Mouse (Mus musculus) layer of hippocampus, adult 9-11 months (tissue): ENCODE measurements at regions not wholly inside any gene's neighbourhood (a gene's known extent, or its start where the extent isn't known, plus 50 kb on each side); places are given as distances from the start of the nearest gene placed in this dataset.
A peak's percentile ranks its signal among the peaks of the same experiment; 100 is the strongest.
"Not testable (repeated sequence)": the region's sequence is repeated elsewhere in the genome, so short reads cannot be mapped to it uniquely, and the experiment has no call there.

ENCODE experiments used
- DNase-seq: peaks from one replicate; pipeline ENCODE4 v3.0.0; 2022

DNA sequence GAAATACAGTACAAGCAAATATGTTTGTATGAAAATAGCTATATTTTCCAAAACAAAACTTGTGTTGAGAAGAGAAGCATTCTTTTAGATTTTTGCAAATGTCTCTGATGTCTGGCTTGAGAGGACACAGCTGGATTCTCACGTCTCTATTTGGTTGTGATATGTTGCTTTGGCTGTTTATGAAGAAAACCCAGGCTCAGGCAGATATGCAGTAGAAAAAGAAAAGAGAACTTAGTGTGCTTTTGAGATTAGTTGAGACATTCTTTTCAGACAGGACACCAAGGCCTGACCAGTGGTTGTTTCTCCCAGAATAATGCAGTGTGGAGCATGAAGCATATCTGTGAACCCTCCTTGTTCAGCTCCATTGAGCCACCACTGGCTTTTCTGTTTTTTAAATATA is 178.8 kb upstream of the Mamld1 start:
- DNase-seq, result no peak

DNA sequence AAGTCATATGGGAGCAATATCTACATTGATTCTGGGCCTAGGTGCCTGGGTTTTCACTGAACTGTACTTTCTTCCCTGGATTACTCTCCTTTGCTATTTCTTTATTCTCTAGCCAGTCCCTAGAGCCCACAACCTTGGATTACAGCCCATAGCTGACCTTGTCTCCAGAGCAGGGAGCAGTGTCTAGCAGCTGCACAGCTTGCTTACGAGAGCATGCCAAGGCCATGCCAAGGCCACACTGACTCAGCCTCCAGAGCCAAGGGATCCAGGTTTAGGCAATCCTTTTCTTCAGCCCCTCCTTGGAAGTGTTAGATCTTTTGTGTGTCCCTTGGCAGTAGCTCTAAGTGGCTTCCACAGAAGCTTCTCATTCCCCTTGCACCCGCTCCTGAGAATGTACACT is 168.7 kb upstream of the Mamld1 start:
- no peak for DNase-seq

GRCm38 (mm10) chrX:70883461-70883860 is 166.6 kb upstream of the Mamld1 start:
- no peak for DNase-seq

- no peak for DNase-seq
These were observed 155.5 kb upstream of the Mamld1 start for GRCm38 (mm10) chrX:70894517-70894916.

DNA sequence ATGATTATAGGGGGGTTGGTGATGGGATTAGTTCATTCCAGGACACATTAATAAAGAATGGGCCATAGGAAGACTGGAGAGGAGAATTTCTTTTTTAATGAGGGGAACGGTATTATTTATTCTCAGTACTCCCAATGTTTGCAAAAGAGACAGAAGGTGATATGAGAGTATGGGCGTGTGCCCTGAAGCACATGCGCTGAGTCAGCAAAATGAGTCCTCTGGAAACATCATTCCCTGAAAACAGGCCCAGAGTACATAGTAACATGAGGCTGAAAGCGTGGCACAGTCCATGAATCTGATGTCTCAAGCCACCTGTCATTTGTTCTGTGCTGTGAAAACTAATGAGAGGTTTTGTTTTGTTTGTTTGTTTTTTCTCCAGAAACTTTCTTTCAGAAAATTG is 154.5 kb upstream of the Mamld1 start:
- no peak for DNase-seq

GRCm38 (mm10) chrX:70897110-70897721 is 152.8 kb upstream of the Mamld1 start:
- no peak for DNase-seq

DNA sequence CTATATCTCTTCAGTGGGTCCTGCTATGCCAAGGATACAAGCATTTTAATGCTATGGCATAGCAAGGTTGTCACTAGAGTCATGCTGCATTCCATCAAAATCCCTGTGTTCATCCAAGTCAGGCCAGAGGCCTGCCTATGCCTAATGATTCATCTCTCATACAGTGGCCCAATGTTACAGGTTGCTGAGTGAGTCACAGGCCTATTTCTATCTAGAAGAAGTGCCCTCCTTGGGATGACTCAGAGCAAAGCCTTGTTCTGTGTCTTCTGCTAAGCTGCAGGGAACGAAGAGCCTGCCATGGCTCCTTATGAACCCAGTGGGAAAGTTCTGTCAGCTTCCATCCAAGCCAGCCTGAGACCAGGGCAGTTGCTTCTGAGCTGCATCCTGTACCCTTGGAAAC is 151.2 kb upstream of the Mamld1 start:
- DNase-seq, result not testable (repeated sequence)

- DNase-seq, result peak; percentile 69
These were observed 150.2 kb upstream of the Mamld1 start for GRCm38 (mm10) chrX:70899720-70900479.

- DNase-seq, result no peak
These were observed 124.4 kb upstream of the Mamld1 start for GRCm38 (mm10) chrX:70925646-70926045.

DNA sequence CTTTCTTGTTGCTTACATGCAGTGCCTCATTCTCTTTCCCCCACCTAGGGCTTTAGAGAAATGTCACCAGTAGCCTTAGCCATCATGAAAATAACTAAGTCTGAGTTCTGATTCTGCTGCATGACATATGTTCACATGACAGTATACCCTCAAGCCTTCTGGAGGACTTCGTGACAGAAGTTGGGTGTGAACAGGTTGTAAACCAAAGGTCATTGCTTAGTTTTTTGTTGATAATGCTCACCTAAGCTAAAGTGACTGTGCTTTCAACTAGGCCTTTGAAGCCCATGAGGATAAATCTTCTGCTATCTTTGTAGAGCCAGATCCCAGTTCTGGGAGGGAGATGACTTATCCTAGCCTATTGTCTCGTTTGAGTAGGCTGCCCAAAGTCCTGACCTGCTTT is 118.1 kb upstream of the Mamld1 start:
- DNase-seq, result no peak

DNA sequence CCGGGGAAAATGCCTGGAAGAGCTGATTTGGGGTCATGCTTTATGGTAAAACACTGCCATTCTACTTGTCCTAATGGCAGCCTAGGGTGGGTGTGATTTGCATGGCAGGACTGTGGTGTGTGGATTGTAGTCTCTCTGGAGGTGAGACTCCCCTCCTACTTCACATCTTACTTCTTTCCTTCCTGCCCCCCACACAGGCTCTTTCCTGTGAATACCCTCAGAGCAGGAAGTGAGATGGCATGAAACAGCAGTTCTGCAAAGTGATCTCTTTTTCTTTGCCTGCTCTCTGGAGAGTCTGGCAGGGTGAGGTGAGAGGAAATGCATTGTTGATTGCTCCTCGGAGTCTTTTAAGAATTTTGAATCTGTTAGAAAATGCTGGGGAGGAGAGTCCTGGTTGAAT is 104.7 kb upstream of the Mamld1 start:
- no peak for DNase-seq

DNA sequence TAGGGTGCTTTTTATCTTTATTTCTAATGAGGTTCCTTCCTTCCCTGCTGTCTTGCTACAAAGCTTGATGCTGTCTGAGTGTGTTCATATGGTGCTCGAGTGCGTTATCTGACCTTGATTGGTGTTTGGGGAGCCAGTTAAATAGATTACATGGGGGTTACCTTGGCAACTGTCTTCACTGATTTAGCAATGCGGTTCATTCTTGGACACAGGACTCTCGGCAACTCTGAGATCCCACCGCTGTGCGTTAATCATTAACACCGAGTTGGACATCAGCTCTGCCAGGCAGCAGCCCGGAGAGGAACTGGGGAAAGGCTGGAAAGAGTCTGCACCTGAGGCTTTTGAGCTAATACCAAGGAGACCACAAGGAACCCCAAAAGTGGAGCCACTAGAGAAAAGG is 104.0 kb upstream of the Mamld1 start:
- DNase-seq, result no peak

GRCm38 (mm10) chrX:70949232-70949631 is 100.8 kb upstream of the Mamld1 start:
- DNase-seq, result no peak

DNA sequence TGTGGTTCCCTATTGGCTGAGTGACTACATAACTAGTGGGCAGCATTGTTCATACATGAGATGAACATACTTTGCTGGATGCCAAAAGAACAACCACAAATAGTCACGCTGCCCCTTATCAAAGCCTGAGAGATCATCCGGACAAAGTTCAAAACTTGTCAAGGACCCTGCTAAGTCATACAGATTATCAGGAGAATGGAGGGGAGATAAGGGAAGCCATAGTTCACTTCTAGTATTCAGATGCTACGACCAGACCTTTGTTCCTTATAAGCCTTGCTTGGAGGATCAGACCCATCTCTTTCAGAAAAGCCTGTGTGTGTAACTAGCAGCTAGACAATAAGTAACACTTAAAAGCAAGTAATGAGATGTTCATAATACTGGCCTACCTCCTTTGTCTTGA is 97.0 kb upstream of the Mamld1 start:
- DNase-seq, result no peak
